Mouse (Mus musculus) c-Kit-negative CD71-positive TER-119-positive erythroid progenitor cells, embryonic 14.5 days (primary cell): ENCODE measurements around the gene Rab40c.

Experiments used
- DNase-seq: peaks from one replicate; pipeline ENCODE4 v3.0.0-alpha.2; 2013; ENCODE audit warnings: low read depth, low spot score

Gene Rab40c

DNA sequence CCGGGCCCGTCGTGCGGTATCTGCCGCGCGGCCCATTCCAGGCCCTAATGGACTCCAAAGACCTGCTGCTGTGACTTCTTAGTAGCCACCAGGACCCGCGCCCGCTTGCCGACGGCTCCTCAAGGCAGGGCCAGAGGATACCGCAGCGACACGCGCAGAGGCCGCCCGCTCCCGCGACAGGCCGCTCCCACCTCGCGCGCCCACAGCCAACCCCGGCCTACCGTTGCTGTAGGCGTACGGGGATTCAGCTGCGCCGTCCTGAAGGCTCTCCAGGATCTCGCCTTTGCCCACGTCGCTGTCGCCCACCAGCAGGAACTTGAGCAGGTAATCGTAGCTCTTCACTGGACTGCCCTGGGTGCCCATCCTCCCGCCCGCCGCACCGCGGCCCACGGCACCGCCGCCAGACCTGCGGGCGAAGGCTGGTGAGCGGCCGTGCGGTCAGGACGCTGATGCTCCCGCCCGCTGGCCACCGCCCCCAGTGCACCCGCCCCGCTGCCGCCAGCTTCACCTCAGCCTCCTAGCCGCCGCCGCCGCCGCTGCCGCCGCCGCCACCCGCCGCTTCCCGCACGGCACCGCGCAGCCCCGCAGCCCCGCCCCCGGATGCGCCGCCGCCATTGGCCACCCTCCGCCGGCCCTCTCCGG lies at the start of gene Rab40c:
Rab40c (minus strand) TSS at position 584 of the 642 bp plus-strand sequence.
- no peak for DNase-seq

DNA sequence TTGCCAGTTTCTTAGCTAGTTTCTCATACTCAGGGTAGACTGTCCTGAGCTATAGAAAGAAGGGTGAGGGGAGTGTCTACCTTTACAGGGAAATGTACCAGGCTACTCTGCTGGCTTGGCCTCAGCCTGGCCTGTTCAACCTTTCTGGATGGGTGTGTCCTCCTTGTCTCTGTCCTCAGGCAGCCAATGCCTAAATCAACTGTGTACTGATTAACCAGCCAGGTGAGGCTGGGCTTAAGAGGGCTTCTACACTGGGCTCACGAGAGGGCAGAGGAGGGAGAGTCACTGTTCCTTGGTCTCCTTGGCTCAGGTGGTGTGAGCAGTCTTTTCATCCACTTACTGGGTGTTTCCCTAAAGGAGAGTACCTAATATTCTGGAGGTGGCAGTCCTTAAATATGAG lies 48.6 kb upstream of the Rab40c start:
- peak; percentile 32 for DNase-seq

DNA sequence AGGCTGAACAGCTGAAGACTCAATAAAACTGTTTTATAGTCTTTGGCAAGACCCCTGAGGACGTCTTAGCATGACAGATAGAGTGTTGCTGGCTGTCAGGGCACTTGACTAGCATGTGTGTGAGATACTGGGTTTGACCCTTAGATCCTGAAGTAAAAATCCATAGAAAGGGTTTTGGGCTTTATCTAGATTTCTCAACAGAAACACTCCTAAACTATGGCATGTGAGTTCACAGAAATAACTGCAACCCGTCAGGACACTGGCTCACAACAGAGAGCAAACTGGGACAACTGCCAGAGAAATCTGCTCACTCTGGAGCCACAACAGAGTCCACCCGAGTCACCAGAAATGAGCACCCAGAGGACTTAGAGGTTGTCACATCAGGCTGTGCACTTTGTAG lies 48.1 kb upstream of the Rab40c start:
- no peak for DNase-seq

DNA sequence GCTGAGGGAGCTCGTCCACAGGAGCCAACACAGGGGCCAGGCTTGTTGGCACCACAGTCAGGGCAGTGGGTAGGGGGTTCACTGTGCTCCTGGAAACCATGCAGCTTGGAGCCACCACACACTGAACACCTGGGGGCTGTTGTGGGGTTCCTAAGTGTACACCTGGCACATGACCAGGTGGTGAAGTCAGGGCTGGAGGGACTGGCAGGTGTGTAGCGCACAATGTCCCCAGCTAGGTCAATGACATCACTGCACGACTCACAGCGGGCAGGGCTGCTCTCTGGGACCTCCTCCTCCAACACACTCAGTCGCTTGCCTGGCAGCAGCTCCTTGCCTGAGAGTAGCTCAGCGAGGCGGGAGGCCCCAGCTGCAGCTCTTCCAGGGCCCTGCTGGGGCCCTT lies 44.7 kb upstream of the Rab40c start:
- DNase-seq = no peak

DNA sequence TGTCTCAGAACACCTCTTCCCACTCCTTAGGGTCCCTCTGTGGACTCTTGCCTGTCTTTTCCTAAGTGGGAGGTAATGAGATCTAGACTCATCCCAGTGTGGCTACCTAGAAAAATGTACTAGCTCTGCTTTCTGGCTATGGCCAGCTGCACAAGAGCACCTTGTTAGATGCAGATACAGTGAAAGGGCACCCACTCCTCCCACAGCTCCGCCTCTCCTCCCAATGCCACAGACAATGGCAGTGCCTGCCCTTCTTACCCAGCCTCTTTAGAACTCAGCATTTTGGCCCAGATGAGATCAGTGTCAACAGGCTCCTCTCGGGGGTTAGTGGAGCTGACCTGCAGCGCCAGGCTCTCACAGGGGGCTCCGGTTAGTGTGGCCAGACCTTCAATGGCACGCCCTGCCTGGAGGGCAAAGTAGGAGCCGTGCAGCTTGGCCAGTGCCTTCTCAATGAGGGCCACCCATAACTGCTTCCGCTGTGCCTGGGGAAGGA lies 42.9 kb upstream of the Rab40c start:
- peak; percentile 25 for DNase-seq

DNA sequence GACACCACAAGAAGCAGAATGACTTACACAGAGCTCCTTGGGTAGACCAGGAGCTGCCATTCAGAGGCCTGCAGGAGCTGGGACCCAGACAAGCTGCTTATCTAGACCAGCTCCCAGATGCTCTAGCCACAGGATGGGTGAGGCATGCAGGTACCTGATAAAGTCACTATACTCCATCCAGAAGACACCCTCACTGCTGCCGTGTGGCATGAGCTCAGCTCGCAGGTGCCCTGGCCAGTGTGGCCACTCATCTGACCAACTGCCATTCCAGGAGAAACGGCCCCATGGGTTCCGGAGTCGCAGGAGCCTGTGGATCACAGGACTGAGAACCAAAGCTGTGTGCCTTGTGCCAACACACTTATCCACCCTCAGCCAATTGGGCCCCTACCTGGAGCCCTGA lies 42.0 kb upstream of the Rab40c start:
- peak; percentile 82 for DNase-seq

DNA sequence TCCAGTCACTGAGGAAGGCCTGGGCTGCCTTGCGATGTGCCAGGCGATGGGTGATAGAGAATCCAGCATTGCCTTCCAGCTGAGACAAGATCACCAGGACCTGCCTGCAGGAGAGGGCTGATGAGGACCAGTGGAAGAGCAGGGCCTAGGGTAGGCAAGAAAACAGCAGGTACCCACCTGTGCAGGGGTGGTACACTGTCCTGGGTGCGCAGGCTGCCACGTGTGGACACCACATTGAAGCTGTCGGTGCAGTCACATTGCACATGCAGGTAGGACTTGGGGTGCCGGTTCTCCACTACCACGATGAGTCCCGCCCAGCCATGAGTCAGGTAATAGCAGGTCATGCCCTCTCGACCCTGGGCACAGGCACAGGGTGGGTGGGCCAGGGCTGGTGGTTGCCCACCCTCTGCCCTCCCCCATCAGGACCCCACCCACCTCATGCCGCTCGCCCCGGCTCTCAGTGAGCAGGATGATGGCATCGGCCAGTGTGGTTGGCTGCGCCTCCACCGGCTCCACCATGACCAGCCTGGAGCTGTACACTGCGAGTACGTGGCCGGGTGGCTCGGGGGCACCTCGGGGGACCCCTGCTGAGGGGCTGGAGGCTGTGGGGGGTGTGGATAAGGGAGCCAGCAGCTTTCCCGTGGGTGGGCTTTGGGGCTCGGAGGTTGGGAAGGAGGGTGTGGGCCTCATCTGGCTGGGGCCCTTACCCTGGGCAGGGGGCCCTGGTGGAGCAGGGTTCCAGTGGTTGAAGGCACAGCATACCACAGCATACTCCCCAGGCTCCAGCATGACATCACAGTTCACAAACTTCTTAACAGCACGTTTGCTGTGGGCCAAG lies 40.3 kb upstream of the Rab40c start:
- DNase-seq = no peak

DNA sequence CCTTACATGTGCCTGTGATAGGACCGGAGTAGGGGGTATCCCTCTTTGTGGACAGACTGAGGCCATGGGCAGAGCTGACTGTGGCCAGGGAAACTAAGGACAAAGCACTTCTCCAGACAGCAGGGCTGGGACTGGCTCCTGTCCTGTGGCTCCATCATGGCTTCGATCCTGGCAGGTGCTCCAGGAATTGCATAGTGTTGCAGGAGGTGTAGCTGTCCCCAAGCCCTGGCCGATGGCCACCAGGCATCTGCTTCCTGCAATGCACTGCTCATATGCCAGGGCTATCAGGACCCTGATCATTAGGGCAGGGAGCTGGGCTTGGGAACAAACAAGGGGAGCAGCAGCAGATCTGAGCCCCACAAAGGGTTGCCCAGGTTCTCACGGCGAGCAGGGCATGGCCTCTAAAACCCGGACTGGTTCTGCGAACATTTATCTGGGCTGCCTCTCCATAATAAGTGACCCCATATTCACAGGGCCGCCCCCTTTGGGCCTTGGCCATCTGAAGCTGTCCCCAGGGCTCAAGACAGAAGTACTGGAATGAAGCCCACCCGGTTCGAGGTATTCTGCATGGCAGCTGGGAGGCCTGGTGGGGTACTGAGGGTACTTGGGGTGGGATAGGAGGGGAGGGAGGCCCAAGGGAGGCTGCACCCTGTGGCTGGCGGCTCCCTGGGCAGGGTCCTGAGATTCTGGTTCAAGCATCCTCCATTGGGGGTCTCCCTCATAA lies 39.4 kb upstream of the Rab40c start:
- no peak for DNase-seq

DNA sequence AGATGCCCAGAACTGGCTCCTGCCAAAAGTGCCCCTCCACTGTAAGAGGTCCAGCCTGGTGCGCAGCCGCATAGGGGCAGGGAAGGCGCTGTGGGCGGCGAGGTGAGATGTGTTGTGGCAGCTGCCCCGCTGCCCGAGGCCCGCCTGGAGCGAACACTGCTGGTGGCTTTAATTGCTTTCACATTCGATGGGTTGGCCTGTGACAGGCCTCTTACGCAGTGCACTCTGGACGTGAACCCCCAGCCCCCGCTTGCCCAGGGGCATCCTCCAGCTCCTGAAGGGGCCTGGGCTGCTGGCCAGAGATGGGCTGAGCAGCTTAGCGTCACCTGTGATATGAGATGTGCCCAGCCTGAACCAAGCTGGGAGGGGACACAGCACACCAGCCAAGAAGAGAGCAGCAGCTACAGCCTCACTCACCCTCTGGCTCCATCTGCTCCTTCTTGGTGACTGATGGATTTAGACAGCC lies 38.1 kb upstream of the Rab40c start:
- no peak for DNase-seq

DNA sequence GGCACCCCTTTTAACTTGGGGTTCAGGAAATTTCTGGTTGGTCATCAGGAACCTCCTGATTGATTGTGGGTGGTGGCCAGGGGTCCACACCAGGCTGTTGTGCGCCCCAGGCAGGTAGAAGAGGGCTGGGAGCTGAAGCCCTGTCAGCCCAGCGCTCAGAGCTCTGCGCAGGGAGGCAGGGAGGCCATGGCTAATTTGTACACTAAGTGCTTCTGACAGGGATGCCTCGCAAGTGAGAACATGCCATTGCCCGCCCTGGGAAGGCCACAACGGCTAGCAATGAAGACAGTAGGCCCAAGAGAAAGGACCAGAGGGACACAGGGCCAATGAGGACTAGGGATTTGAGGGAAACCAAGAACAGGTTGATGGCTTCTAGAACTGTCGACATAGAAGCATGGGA lies 37.1 kb upstream of the Rab40c start:
- DNase-seq = no peak

DNA sequence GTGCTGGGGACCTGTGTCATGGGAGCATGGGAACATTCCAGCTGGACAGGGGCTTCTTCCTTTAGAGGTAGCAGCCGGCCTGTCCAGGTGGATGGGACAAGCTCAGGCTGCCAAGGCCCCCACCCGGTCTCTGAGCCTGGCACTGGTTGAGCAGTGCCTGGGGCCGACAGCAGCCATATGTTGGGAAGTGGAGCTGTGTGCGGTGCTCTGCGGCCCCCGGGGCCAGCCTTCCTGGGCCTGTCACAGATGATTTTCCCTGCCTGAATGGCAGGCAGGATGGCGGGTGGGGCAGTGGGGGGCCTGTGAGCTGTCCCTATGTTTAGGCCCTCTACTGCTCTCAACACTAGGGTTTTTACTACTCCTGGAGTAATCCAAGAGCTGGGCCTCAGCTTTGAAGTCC lies 36.7 kb upstream of the Rab40c start:
- DNase-seq = no peak

DNA sequence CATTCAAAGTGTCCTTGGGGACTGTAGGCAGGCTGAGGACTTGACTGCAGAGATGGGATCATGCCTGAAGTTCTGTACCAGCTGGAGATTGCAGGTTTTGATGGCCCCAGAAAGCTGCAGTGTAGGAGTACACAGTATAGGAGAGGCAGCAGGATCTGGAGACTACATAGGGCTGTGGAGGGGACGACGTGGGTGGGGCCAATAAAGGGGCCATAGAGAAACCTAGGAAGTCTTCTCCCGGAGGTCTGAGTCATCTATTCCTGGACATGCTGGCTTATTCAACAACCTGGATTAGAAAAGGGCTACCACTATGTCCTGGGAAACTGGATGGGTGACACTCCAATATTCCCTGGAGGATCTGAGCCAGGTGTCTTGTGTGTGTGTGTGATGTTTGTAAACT lies 36.2 kb upstream of the Rab40c start:
- DNase-seq = no peak

DNA sequence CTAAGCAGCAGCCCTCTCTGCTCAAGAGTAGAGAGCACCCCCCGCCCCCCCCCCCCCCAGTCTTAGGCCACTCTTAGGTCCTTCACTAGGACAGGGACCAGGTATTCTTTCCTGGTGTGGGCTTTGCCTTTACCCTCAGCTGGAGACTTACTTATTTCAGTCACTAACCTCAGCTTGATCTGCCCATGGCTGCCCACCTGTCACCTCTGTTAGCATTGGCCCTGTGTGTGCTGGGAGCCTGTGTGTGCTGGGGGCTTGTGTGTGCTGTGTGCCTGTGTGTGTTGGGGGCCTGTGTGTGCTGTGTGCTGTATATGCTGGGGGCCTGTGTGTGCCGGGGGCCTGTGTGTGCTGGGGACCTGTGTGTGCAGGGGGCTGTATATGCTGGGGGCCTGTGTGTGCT lies 35.1 kb upstream of the Rab40c start:
- DNase-seq = no peak

DNA sequence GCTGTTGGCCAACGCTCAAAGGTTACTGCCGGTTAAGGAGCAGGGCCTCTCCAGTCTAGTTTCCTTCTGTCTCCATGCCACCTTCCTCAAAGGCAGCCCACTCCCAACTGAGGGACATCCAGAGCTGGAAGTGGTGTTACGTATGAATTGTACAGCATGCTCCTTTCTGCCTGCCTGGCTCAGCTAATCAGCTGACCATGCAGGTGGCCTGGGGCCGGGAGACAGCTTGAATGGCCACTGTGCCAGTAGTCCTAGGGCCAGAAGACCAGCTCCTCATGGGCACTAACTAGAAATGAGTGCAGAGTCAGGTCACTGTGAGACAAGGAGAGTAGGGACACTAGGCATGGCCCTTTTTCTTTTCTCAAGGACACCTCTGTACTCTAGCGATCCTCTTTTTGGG lies 33.6 kb upstream of the Rab40c start:
- DNase-seq = no peak

DNA sequence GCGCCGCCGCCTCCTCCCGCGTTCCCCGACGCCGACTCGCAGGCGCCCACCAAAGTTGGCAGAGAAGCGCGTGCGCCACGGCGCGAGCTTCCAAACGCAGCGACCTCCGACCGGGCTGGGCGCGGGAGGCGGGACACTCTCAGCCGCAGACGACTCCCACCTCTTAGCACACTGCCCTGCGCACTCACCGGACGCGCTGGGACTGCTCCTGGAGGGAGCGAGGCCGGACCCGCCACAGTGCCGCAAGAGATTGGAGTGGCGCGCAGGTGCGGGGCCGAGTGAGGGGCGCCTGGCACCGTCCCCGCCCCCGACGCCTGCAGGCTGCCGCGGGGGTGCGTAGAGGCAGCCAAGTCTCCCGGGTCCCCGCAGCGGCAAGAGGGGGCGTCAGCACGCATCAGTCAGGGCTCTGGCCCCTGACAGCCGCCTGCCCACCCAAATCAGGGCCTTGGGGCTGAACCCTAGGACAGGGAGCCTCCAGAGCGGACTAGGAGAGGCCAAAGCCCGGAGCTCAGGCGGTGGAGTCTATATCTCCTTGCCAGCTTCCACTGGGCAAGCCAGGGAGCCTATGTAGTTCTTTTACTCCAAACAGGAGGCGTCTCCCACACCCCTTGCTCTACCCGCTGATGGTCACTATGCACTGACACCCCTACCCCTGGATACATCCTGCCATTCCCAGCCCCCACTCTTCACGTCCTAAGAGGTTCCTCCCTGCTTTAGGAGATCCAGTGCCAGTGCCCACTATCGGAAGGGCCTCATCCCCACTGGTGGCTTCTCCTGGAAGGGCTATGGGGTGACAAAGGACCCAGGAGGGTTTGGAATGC lies 32.5 kb upstream of the Rab40c start, which contains the start of gene A930017K11Rik:
A930017K11Rik (minus strand) TSS at position 763 of the 821 bp plus-strand sequence.
- DNase-seq = no peak

DNA sequence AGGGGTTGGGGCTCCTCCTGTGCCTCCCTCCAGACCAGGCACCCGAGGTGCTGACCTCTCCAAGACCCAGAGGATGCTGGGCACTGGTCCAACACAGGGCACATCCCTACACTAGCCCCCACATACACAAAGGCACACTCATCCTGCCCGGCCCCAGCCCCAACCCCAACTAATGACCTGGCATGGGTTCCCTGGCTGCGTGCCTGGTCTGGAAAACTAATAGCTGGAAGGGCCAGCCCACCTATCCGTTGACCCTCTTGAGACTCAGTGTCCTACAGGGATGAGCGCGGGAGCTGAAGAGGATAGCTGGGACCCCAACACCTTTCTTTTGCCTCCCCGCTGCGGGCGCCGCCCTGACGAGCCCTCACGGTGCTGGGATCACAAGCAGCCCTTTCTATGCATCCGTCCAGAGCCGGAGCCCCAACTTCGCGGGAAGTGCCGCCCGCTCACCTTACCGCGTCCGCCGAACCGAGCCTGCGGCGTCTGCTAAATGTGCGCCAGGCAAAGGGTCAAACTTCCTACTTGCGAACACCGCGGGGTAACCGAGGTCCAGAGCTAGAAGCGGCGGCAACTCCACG lies 31.8 kb upstream of the Rab40c start:
- DNase-seq = no peak

DNA sequence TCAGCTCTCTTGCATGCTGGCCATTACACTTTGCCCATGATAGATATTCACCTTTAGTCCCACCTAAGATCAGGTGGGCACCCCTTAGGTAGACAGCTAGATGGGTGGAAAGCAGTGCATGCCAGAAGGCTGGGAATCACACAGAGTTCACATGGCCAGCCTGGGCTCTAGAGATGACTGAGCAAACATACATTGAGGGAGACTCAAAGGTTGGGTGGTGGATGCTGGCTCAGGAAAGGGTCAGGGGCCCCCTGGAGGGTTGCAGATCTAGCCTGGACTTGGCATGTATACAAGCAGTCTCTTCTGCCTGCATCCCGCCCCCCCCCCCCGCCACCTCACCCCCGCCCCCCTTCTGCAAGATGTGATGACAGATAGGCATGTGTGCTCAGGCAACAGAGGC lies 31.2 kb upstream of the Rab40c start:
- DNase-seq = no peak

DNA sequence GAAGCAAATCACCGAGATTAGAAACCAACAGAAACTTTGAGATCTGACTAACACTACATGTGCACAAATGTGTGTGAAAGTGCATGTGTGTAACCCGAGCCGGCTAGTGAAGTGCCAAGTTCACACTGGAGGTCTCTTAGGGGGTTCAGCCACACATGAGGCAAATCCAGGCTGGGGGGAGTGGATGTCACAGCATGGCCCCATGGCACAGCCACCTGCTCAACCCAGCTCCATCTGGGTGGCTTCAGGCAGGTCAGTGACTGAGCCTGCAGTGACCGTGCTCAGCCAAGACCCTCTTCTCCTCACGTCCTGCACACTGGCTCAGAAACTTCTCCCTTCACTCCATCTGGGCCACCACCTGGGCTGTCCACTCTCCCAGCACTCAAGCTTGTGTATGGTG lies 30.5 kb upstream of the Rab40c start:
- DNase-seq = no peak

DNA sequence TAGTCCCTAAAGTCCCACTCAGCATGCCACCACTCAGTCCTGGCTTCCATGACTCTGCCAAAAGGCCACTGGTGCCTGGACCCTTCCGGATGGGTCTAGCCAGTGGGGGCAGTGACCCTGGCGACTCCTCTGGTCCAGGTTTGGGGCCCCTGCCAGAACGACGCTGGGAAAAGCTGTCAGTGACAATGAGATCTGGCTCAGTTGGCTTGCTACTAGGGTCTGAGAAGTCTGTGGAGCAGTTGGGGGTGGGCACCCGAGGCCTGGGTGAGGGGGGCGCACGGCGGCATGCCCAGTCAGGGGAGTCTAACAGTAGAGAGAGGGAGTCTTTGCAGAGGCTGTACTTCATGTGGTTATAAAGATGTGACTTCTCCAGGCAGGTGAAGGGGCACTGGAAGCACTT lies 28.5 kb upstream of the Rab40c start:
- DNase-seq = no peak

DNA sequence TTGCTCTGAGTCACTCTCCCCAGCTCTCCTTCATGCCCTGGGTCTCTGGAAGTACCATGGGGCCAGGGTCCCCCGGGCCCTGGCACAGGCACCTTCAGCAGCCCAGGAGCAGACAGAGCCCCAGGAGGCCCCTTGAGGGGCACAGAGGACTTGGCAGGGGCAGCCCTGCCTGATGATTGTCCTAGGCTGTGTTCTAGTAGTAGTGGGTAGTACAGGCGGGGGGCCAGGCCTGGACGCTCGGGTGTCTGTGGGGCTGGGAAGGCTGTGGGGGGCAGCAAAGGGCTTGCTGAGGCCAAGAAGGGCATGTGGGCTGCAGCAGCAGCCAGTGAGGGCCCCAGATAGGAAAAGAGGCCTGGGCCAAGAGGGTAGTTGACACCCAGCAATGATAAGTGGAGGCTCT lies 28.0 kb upstream of the Rab40c start:
- no peak for DNase-seq

DNA sequence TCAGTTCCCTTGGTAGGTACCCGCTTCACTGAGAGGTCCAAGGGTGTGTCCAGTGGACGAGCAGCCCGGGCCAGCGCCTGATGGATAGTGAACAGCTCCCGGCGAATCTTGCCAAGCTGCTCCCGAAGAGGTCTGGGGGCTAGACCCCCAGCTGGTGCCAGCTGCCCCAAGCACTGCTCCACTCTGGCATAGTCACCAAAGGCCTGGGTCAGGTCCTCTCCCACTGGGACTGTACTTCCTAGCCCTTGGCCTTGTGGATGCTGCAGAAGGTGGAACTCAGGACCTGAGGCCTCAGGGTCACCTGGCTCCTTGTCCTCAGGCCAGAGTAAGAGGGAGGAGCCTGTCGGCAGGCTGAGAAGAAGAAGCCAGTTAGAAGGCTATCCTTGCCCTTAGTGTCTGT lies 27.4 kb upstream of the Rab40c start:
- DNase-seq = no peak
